Mouse (Mus musculus) midbrain, postnatal 0 days (tissue): ENCODE results near the gene Slc23a2. TPM values are rescaled to one million over a fixed set of nuclear protein-coding genes. Genes with fewer than 3 reads are reported as not detected.

Experiments used
- ATAC-seq: fragments of 200-750 bp; cut with Nextera tagmentation; 2 replicates; pipeline ENCODE4 v1.8.0; 2017; ENCODE audit warnings: moderate number of reproducible peaks, mild to moderate bottlenecking, moderate TSS enrichment, moderate library complexity; ENCODE audit not compliant: low FRiP score
- DNase-seq: peaks from one replicate; pipeline ENCODE4 v3.0.0-alpha.2; 2015; ENCODE audit warnings: low spot score
- H3K27ac ChIP-seq: fragments of 300-500 bp; sonication (generic); 2 replicates; pipeline ENCODE4 v1.5.1; 2014; ENCODE audit warnings: low read depth, mild to moderate bottlenecking, low read length, mixed read lengths
- H3K27me3 ChIP-seq: fragments of 300-500 bp; sonication (generic); 2 replicates; pipeline ENCODE4 v1.6.1; 2014; ENCODE audit warnings: low read length, control low read depth, mixed read lengths; ENCODE audit not compliant: insufficient read depth
- H3K36me3 ChIP-seq: fragments of 300-500 bp; sonication (generic); 2 replicates; pipeline ENCODE4 v1.6.1; 2014; ENCODE audit warnings: low read length, control low read depth, mixed read lengths; ENCODE audit not compliant: insufficient read depth
- H3K4me1 ChIP-seq: fragments of 300-500 bp; sonication (generic); 2 replicates; pipeline ENCODE4 v1.6.1; 2014; ENCODE audit warnings: mild to moderate bottlenecking, control low read depth, antibody characterized with exemption, low read length, mixed read lengths; ENCODE audit not compliant: insufficient read depth
- H3K4me2 ChIP-seq: fragments of 300-500 bp; sonication (generic); 2 replicates; pipeline ENCODE4 v1.6.1; 2014; ENCODE audit warnings: low read depth, mild to moderate bottlenecking, low read length, mixed read lengths; ENCODE audit not compliant: poor library complexity, severe bottlenecking
- H3K4me3 ChIP-seq: fragments of 300-500 bp; sonication (generic); 2 replicates; pipeline ENCODE4 v1.5.1; 2014; ENCODE audit warnings: low read depth, mild to moderate bottlenecking, low read length, moderate library complexity
- H3K9ac ChIP-seq: fragments of 300-500 bp; sonication (generic); replicated peaks from 2 replicates; pipeline ENCODE4 v1.6.1; 2014; ENCODE audit warnings: mild to moderate bottlenecking, low read length, moderate library complexity, mixed read lengths; ENCODE audit not compliant: poor library complexity, severe bottlenecking
- H3K9me3 ChIP-seq: fragments of 300-500 bp; sonication (generic); 2 replicates; pipeline ENCODE4 v1.6.1; 2016; ENCODE audit warnings: low read length, control low read depth
- CTCF ChIP-seq: IDR thresholded peaks from 2 replicates; pipeline ENCODE4 v1.5.1; 2016; ENCODE audit warnings: antibody characterized with exemption, mild to moderate bottlenecking
- WGBS: fragments of 180-500 bp; shearing (Covaris S2); extraction: QIAGEN DNeasy Blood & Tissue Kit; methylation state at CpG from one replicate; pipeline ENCODE4 v1.1.7; 2014; 5-methylcytosine and 5-hydroxymethylcytosine counted together
- polyA plus RNA-seq: library from polyadenylated mRNA; unstranded; fragments of >200 nt; fragmentation: Nextera tagmentation; extraction: Ambion mirVana; gene quantifications from 2 replicates; pipeline ENCODE4 v1.2.1, GENCODE M21; 2015
- total RNA-seq: library from RNA; depleted of rRNA; stranded (reverse); fragments of >200 nt; gene quantifications from 2 replicates; pipeline ENCODE4 v1.2.3, GENCODE M21; 2014

Slc23a2 gene
- total and polyA plus RNA-seq, 2 experiments from 2014 or later = 30.5 to 64.5 TPM

- WGBS = 88% methylated on average over 9 of the region's 9 CpGs
- H3K36me3 ChIP-seq = no peaks in the 10 kb centered on the region
- H3K4me3 ChIP-seq = no peak overlapping the region
- TF ChIP-seq CTCF = no peak
- no peak overlapping the region for H3K27ac ChIP-seq
- DNase-seq = no peak
- no peaks in the 10 kb centered on the region for H3K27me3 ChIP-seq
- no peak overlapping the region for H3K9ac ChIP-seq
- H3K9me3 ChIP-seq = no peaks in the 10 kb centered on the region
- H3K4me2 ChIP-seq = no peak overlapping the region
- no peak for ATAC-seq
- no peaks in the 10 kb centered on the region for H3K4me1 ChIP-seq
Observed at GRCm38 (mm10) chr2:132177406-132177805, 32.5 kb upstream of the Slc23a2 start.

DNA sequence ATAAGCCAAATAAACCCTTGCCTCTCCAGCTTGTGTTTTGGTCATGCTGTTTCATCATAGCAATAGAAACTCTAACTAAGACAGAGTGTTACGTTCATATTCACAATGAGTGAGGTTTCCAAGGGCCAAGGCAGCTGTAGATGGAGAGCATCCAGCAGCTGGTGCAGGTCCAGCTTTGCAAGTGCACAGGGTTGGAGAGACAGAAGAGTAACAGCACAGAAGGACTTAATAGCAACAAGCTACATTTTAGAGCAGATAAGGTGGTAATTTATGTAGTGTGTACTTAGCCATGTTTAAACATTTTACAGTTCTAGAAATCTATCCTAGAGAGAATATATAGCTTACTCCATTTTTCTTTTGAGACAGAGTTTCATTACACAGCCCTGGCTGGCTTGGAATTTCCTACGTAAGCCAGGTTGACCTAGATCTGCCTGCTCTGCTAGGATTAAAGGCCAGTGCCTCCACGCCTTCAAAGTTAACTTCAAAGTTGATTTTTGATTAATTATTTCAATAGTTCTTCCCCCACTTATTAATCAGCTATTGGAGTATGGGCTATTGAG, 31.5 kb upstream of the Slc23a2 start:
- Histone ChIP-seq H3K36me3 (no peaks in the 10 kb centered on the region), H3K9me3 (no peaks in the 10 kb centered on the region), H3K27ac (no peak overlapping the region), H3K4me3 (no peak overlapping the region), H3K4me1 (no peaks in the 10 kb centered on the region), H3K9ac (no peak overlapping the region), H3K27me3 (no peaks in the 10 kb centered on the region), H3K4me2 (no peak overlapping the region)
- ATAC-seq = no peak
- no peak for TF ChIP-seq CTCF
- WGBS = 75% methylated on average over 3 of the region's 3 CpGs
- DNase-seq = no peak

- no peak overlapping the region for H3K9ac ChIP-seq
- H3K4me1 ChIP-seq = no peaks in the 10 kb centered on the region
- no peaks in the 10 kb centered on the region for H3K27me3 ChIP-seq
- DNase-seq (no peak), ATAC-seq (no peak)
- H3K36me3 ChIP-seq = no peaks in the 10 kb centered on the region
- no peak overlapping the region for H3K4me2 ChIP-seq
- 91% methylated on average over 3 of the region's 3 CpGs for WGBS
- no peak for TF ChIP-seq CTCF
- H3K9me3 ChIP-seq = no peaks in the 10 kb centered on the region
- H3K4me3 ChIP-seq = no peak overlapping the region
- H3K27ac ChIP-seq = no peak overlapping the region
Observed at GRCm38 (mm10) chr2:132174048-132174447, 29.1 kb upstream of the Slc23a2 start.

DNA sequence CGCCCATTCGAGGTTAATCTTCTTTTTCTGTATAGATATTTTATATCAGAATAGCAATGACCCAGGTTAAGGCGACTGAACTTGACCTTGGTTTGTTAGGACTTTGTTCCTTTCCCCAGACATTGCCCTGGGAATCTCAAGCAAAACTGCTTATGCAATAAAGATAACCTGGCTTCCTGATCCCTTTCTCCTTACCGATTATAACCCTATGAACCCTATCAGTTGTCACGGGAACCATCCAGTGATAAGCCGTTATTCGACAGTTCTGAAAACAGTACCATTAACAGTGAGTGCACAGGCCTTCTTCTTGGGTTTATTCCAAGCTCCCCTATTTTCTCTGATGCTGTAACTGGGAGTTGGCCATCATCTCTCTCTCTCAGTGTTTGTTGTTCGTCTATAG, 27.0 kb upstream of the Slc23a2 start:
- Histone ChIP-seq H3K27ac (no peak overlapping the region), H3K36me3 (no peaks in the 10 kb centered on the region), H3K27me3 (no peaks in the 10 kb centered on the region), H3K4me3 (no peak overlapping the region), H3K9ac (no peak overlapping the region), H3K9me3 (no peaks in the 10 kb centered on the region), H3K4me1 (no peaks in the 10 kb centered on the region), H3K4me2 (no peak overlapping the region)
- TF ChIP-seq CTCF = no peak
- DNase-seq = no peak
- WGBS = 78% methylated on average over 8 of the region's 8 CpGs
- ATAC-seq = no peak

GRCm38 (mm10) chr2:132169150-132169549, 24.2 kb upstream of the Slc23a2 start:
- Histone ChIP-seq H3K36me3 (no peaks in the 10 kb centered on the region), H3K4me3 (no peak overlapping the region)
- TF ChIP-seq CTCF = no peak

DNA sequence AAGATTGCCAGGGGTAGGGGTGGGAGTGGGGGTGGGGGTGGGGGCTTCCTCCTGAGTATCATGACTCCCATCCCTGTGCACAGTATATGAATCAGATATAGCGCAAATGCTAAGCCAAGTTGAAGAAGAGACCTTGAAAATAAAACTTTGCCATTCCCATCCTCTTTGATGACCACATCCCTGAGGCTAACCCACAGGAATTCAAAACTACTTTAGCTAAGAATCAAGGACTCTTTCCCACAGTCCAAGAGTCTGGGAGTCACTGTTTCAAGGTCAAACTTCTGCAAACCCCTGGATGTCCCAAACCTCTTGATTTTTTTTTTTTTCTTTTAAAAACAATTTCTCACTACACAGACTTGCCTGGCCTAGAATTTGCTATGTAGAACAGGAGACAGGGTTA, 18.7 kb upstream of the Slc23a2 start:
- no peak for TF ChIP-seq CTCF
- no peak for DNase-seq

More at GRCm38 (mm10) chr2:132169150-132169549, 24.2 kb upstream of the Slc23a2 start:
- Histone ChIP-seq H3K9me3 (no peaks in the 10 kb centered on the region), H3K27ac (no peak overlapping the region), H3K9ac (no peak overlapping the region), H3K4me2 (no peak overlapping the region), H3K27me3 (no peaks in the 10 kb centered on the region), H3K4me1 (no peaks in the 10 kb centered on the region)
- ATAC-seq (no peak), DNase-seq (no peak)
- 83% methylated on average over 7 of the region's 7 CpGs for WGBS

More for the DNA sequence above, 18.7 kb upstream of the Slc23a2 start:
- Histone ChIP-seq H3K9ac (no peak overlapping the region), H3K27me3 (no peaks in the 10 kb centered on the region), H3K9me3 (no peaks in the 10 kb centered on the region), H3K36me3 (no peaks in the 10 kb centered on the region), H3K4me1 (no peaks in the 10 kb centered on the region), H3K4me2 (no peak overlapping the region), H3K27ac (no peak overlapping the region), H3K4me3 (no peak overlapping the region)
- no peak for ATAC-seq
- 100% methylated on average over 1 of the region's 1 CpGs for WGBS
